Comparison of ENCODE assay signal across 8 mouse cellular contexts in genomic region chr15:7998843-7999546, GRCm38 (mm10).
A peak's percentile ranks its signal among the peaks of the same experiment; 100 is the strongest.
DNase-seq lines count a peak whose midpoint lies in the region; ATAC-seq and TF ChIP-seq lines count a peak whose summit lies in the region.

No protein-coding gene starts in this region.

- no peak overlapping the region for H3K27ac ChIP-seq in left cerebral cortex, adult 2 months
- no peak overlapping the region for H3K27ac ChIP-seq in forebrain, embryonic 15.5 days (replicated peaks)
- no peak overlapping the region for H3K27ac ChIP-seq in intestine, embryonic 16.5 days (ENCODE audit: low read length)

- intact Hi-C loops in left cerebral cortex, postnatal 4 days (cut with DNase I), result no loop called here
- intact Hi-C loops in left cerebral cortex, adult 2 months (cut with DNase I), result loop anchor here (10.0 kb wide), 1 partner anchor 184 kb away; the partner anchor contains the start of gene Gdnf

- TF ChIP-seq CTCF in left cerebral cortex, adult 2 months (IDR thresholded peaks at IDR 0.05), result no peak

- no peak overlapping the region for H3K4me3 ChIP-seq in left cerebral cortex, adult 2 months
- H3K4me3 ChIP-seq in forebrain, embryonic 15.5 days, result no peak overlapping the region
- H3K4me3 ChIP-seq in intestine, embryonic 16.5 days (ENCODE audit: low read length), result no peak overlapping the region

- H3K4me2 ChIP-seq in forebrain, embryonic 15.5 days (replicated peaks), result no peak overlapping the region
- H3K4me2 ChIP-seq in intestine, embryonic 16.5 days (ENCODE audit: low read depth, low read length), result no peak overlapping the region

- DNase-seq in left cerebral cortex, postnatal 4 days, result peak; percentile 60
- no peak for DNase-seq in left cerebral cortex, adult 2 months (ENCODE audit: extremely low spot score in 1 of 2, low spot score in 2 of 2)
- peak; percentile 49 for DNase-seq in c-Kit-positive CD71-positive TER-119-negative erythroid progenitor cells, embryonic 14.5 days (ENCODE audit: low read depth)
- DNase-seq in induced T-regulatory cell, adult 2 months (ENCODE audit: low read depth), result peak; percentile 25
- DNase-seq in splenic B cell, adult 2 months (ENCODE audit: low read depth, low spot score), result peak; percentile 24

- no peak for ATAC-seq in frontal cortex, adult (ENCODE audit: low TSS enrichment)
- ATAC-seq in forebrain, embryonic 15.5 days (replicated peaks), result no peak
- no peak for ATAC-seq in intestine, embryonic 16.5 days

- H3K27me3 ChIP-seq in splenic B cell, adult 2 months (ENCODE audit: control insufficient read depth, insufficient read depth, low read length, poor library complexity, severe bottlenecking), result no peaks in the 10 kb centered on the region
- no peaks in the 10 kb centered on the region for H3K27me3 ChIP-seq in forebrain, embryonic 15.5 days
- H3K27me3 ChIP-seq in intestine, embryonic 16.5 days (replicated peaks; ENCODE audit: control insufficient read depth, insufficient read depth, low read length), result no peaks in the 10 kb centered on the region

- no peaks in the 10 kb centered on the region for H3K9me3 ChIP-seq in forebrain, embryonic 15.5 days
- H3K9me3 ChIP-seq in intestine, embryonic 16.5 days (ENCODE audit: control insufficient read depth, low read length), result no peaks in the 10 kb centered on the region

- WGBS in forebrain, embryonic 15.5 days, result 54% methylated on average over 14 of the region's 14 CpGs
- WGBS in intestine, embryonic 16.5 days, result 72% methylated on average over 14 of the region's 14 CpGs

- no peaks in the 10 kb centered on the region for H3K36me3 ChIP-seq in splenic B cell, adult 2 months (ENCODE audit: control insufficient read depth, insufficient read depth, low read length, poor library complexity, severe bottlenecking)
- H3K36me3 ChIP-seq in forebrain, embryonic 15.5 days, result no peaks in the 10 kb centered on the region
- no peaks in the 10 kb centered on the region for H3K36me3 ChIP-seq in intestine, embryonic 16.5 days (ENCODE audit: control insufficient read depth, insufficient read depth, low read length)

- H3K9ac ChIP-seq in forebrain, embryonic 15.5 days (replicated peaks), result no peak overlapping the region
- no peak overlapping the region for H3K9ac ChIP-seq in intestine, embryonic 16.5 days (ENCODE audit: low read depth, low read length)

- H3K4me1 ChIP-seq in forebrain, embryonic 15.5 days, result no peaks in the 10 kb centered on the region
- no peaks in the 10 kb centered on the region for H3K4me1 ChIP-seq in intestine, embryonic 16.5 days (ENCODE audit: control insufficient read depth, insufficient read depth, low read length)

Comparison
In these comparisons a context has a peak if more than half of its experiments do, and no peak if none do; other contexts are left out.
1. DNase-seq: peak in left cerebral cortex, postnatal 4 days (single experiment), c-Kit-positive CD71-positive TER-119-negative erythroid progenitor cells, embryonic 14.5 days (single experiment), induced T-regulatory cell, adult 2 months (single experiment) and splenic B cell, adult 2 months (single experiment); none in left cerebral cortex, adult 2 months (0 of 2).